Mouse (Mus musculus): Measurements from ENCODE around the gene Trim17. TPM values are rescaled to one million over a fixed set of nuclear protein-coding genes. Genes with fewer than 3 reads are reported as not detected.

Trim17 gene
- polyA plus RNA-seq, 1 experiment from 2014 or later, result 0.80 TPM

DNA sequence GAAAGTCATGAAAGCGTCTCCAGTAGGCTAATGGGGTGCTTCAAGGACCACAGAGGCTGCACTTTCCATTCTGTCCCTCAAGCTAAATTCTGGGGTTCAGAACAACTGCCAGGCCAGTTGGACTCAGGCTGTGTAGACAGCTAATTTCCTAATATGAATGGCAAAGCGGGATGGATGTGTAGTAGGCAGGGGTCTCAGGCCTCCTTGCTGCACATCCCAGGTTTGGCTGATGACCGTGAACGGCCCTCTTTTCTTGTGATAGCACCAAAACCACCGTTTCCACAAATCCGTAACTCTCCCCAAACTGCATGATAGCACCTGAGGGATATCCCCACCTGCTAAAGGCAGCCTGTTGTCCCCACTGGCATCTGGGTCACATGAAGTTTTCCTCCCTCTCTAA is 4.1 kb downstream of the Trim17 start:
- Histone ChIP-seq H3K27ac (no peak overlapping the region), H3K4me3 (replicated peaks) (no peak overlapping the region), H3K9ac (replicated peaks) (no peak overlapping the region), H3K27me3 (peaks cover 44% of the 10 kb centered on the region), H3K9me3 (peaks cover 8% of the 10 kb centered on the region), H3K36me3 (peaks cover 12% of the 10 kb centered on the region), H3K4me1 (replicated peaks) (peaks cover 29% of the 10 kb centered on the region), H3K4me2 (no peak overlapping the region)
- 87% methylated on average over 6 of the region's 6 CpGs for WGBS
- no peak for ATAC-seq (ENCODE audit: insufficient number of reproducible peaks, insufficient read depth, low FRiP score, low TSS enrichment, low read depth)

DNA sequence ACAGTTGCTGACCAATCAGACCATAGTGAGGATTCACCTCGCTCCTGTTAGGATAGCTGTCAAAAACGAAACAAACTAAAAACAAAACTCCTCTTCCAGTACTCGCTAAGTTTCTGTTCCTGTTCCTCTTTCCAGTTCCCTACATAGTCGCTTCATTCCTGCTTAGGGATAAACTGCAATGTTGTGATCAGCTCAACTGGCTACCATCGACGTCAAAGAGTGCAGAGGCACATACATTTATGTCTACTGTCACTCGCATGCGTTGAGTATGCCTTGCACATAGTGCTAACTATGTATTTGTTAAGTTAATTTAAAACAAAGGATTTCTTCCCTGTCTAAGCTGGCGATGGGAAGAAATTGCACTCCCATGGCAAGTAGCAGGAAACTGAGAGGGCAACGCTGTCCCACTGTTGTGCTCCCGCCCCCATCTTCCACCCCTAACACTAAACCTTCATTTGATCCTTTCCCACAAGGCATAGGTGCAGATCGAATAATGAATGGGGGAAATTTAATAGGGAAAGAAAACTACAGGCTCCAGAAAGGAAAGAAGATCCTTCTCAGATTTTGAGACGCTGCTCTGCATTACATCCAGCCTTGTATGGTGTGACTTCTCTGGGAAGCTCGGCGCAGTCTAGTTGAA is 4.8 kb downstream of the Trim17 start:
- peak overlapping the region; percentile 65 for H3K4me2 ChIP-seq
- peaks cover 51% of the 10 kb centered on the region for H3K27me3 ChIP-seq
- no peak overlapping the region for H3K9ac ChIP-seq (replicated peaks)
- H3K9me3 ChIP-seq, result peaks cover 8% of the 10 kb centered on the region
- no peak for ATAC-seq (ENCODE audit: insufficient number of reproducible peaks, insufficient read depth, low FRiP score, low TSS enrichment, low read depth)
- H3K4me1 ChIP-seq (replicated peaks), result peaks cover 26% of the 10 kb centered on the region
- 39% methylated on average over 15 of the region's 15 CpGs for WGBS
- H3K27ac ChIP-seq, result no peak overlapping the region
- H3K36me3 ChIP-seq, result peaks cover 12% of the 10 kb centered on the region
- H3K4me3 ChIP-seq (replicated peaks), result peak overlapping the region; percentile 44

DNA sequence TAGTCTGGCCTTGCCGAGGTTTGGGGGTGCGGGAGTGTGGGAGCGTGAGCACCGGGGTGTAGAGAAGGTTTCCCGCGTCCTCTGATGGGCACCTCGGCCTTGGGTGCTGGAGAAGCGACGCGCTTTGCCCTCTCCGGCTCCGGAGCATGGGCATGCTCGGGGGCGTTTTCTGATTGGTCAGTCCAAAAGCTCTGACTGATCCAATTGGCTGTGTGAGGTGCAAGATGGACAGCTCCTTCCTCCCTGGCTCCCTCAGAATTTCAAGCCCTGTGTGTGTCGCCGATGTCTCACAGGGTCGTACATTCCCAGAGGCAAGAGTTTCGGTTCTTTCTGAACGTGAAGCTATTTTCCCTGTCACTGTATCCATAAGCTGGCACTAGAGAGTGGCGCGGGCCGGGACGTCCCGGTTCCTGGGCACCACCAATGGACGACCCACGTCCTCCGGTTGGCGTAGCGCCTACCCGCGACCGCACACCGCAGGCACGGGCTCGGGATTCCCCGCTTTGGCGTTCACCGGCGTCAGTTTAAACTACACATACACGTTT is 5.5 kb downstream of the Trim17 start:
- Histone ChIP-seq H3K4me2 (peak overlapping the region; percentile 65), H3K36me3 (peaks cover 12% of the 10 kb centered on the region), H3K9me3 (peaks cover 8% of the 10 kb centered on the region), H3K27me3 (peaks cover 53% of the 10 kb centered on the region), H3K4me1 (replicated peaks) (peaks cover 26% of the 10 kb centered on the region), H3K27ac (no peak overlapping the region), H3K9ac (replicated peaks) (no peak overlapping the region; the same call in 1 of the 2 replicates), H3K4me3 (replicated peaks) (peak overlapping the region; percentile 44)
- ATAC-seq (ENCODE audit: insufficient number of reproducible peaks, insufficient read depth, low FRiP score, low TSS enrichment, low read depth), result peak; percentile 57
- WGBS, result 2% methylated on average over 40 of the region's 40 CpGs

DNA sequence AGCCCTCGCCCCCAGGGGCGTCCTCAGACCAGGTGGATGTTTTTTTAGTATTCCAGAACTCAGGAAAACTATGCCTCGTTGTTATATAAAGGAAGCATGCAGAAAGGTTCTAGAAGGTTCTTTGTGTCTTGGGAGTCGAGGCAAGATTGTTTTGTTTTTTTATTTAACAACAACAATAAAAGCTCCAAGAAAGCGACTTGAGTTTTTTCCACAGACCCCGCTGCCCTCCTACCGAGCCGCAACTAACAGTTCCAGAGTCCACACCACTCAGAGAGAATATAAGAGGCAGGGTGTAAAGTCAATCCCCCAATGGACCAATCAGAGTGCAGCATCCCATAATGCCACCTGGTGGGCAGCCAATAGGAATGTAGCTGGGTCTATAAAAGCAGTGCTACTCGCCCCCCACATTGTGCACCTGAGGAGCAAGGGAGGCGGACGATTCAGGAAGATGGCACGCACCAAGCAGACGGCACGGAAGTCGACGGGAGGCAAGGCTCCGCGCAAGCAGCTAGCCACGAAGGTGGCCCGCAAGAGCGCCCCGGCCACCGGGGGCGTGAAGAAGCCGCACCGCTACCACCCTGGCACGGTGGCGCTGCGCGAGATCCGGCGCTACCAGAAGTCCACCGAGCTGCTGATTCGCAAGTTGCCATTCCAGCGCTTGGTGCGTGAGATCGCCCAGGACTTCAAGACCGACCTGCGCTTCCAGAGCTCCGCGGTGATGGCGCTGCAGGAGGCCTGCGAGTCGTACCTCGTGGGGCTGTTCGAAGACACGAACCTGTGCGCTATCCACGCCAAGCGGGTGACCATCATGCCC is 7.1 kb downstream of the Trim17 start:
- Histone ChIP-seq H3K27ac (no peak overlapping the region), H3K9me3 (peaks cover 8% of the 10 kb centered on the region), H3K9ac (replicated peaks) (no peak overlapping the region), H3K4me3 (replicated peaks) (no peak overlapping the region; the same call in 1 of the 2 replicates), H3K36me3 (peaks cover 12% of the 10 kb centered on the region), H3K27me3 (peaks cover 53% of the 10 kb centered on the region), H3K4me2 (0 out of 2 replicates have a peak overlapping the region, but pooled peaks have one; percentile 10), H3K4me1 (replicated peaks) (peaks cover 19% of the 10 kb centered on the region)
- ATAC-seq (ENCODE audit: insufficient number of reproducible peaks, insufficient read depth, low FRiP score, low TSS enrichment, low read depth), result no peak
- 59% methylated on average over 50 of the region's 50 CpGs for WGBS

DNA sequence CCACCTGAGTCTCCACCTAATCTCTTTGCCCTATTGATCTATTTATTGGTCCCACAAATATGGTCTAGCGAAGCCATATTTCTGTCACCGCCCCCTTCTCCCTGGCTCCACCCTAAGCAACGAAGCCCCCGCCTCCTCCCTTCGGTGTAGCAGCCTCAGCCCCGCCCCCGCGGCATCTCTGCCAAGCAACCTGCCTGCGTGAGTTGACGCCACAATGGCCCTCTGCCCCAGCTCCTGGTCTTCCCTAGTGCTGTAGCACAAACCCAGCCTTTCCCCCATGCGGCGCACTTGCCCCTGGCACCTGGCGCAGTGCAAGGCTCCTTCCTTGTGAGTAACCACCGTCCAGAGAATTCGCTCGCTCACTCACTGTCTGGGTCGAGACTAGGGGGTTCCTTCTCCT is 9.1 kb downstream of the Trim17 start:
- Histone ChIP-seq H3K36me3 (peaks cover 10% of the 10 kb centered on the region; the same call in 1 of the 2 replicates), H3K27me3 (peaks cover 44% of the 10 kb centered on the region), H3K9ac (replicated peaks) (no peak overlapping the region), H3K27ac (no peak overlapping the region), H3K4me3 (replicated peaks) (no peak overlapping the region), H3K9me3 (peaks cover 8% of the 10 kb centered on the region), H3K4me2 (no peak overlapping the region), H3K4me1 (replicated peaks) (peaks cover 8% of the 10 kb centered on the region; the same call in 1 of the 2 replicates)
- 39% methylated on average over 17 of the region's 17 CpGs for WGBS
- no peak for ATAC-seq (ENCODE audit: insufficient number of reproducible peaks, insufficient read depth, low FRiP score, low TSS enrichment, low read depth)

DNA sequence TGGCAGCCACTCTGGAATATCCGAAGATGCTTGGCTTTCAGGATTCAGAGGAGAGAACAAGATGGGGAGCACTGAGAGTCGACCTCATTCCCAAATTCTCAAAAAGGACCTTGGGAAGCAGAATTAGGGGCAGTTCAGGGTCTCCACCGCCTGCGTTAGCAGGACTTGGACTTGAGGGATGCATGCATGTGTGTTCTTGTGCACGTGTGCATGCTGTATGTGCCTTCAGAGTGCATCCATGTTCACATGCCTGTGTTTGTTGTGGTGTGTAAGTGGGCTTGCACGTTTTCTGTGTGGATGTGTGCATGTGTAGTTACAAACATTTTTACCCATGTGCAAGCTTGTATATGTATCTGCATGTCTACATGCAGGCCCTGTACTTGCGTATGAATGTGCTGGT is 9.7 kb downstream of the Trim17 start:
- no peak overlapping the region for H3K9ac ChIP-seq (replicated peaks)
- H3K4me1 ChIP-seq (replicated peaks), result peaks cover 7% of the 10 kb centered on the region; the same call in 1 of the 2 replicates
- H3K4me3 ChIP-seq (replicated peaks), result no peak overlapping the region
- H3K27me3 ChIP-seq, result peaks cover 40% of the 10 kb centered on the region
- ATAC-seq (ENCODE audit: insufficient number of reproducible peaks, insufficient read depth, low FRiP score, low TSS enrichment, low read depth), result no peak
- WGBS, result 83% methylated on average over 7 of the region's 7 CpGs
- H3K9me3 ChIP-seq, result peaks cover 8% of the 10 kb centered on the region
- H3K36me3 ChIP-seq, result peaks cover 16% of the 10 kb centered on the region; the same call in 1 of the 2 replicates
- H3K27ac ChIP-seq, result no peak overlapping the region
- H3K4me2 ChIP-seq, result no peak overlapping the region

DNA sequence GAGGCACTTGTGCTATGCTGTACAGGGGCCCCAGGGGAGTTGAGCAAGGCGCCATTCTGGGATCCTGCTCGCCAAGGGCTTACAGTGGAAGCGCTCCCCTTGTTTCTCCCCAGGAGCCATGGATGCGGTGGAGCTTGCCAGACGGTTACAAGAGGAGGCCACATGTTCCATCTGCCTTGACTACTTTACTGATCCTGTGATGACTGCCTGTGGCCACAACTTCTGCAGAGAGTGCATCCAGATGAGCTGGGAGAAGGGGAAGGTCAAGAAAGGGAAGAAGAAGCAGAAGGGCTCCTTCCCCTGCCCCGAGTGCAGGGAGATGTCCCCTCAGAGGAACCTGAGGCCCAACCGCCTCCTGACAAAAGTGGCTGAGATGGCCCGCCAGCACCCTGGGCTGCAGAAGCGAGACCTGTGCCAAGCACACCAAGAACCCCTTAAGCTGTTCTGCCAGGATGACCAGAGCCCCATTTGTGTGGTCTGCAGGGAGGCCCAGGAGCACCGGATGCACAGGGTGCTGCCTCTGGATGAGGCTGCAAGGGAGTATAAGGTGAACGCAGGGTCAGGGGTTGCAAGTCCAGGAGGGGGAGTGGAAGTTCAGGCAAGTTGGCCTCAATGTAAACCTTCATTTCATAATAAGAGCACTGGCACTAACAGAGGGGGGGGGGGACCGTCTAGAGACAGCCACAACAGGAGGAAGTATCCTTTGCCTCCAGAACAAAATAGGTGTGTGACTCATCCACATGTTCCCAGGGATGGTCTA is 10.7 kb downstream of the Trim17 start:
- no peaks in the 10 kb centered on the region; the same call in 1 of the 2 replicates for H3K4me1 ChIP-seq (replicated peaks)
- no peak overlapping the region for H3K9ac ChIP-seq (replicated peaks)
- 48% methylated on average over 12 of the region's 12 CpGs for WGBS
- H3K9me3 ChIP-seq, result peaks cover 8% of the 10 kb centered on the region
- no peak overlapping the region for H3K4me3 ChIP-seq (replicated peaks)
- peaks cover 22% of the 10 kb centered on the region; the same call in 1 of the 2 replicates for H3K36me3 ChIP-seq
- H3K27ac ChIP-seq, result no peak overlapping the region
- no peak overlapping the region for H3K4me2 ChIP-seq
- ATAC-seq (ENCODE audit: insufficient number of reproducible peaks, insufficient read depth, low FRiP score, low TSS enrichment, low read depth), result no peak
- H3K27me3 ChIP-seq, result peaks cover 35% of the 10 kb centered on the region

DNA sequence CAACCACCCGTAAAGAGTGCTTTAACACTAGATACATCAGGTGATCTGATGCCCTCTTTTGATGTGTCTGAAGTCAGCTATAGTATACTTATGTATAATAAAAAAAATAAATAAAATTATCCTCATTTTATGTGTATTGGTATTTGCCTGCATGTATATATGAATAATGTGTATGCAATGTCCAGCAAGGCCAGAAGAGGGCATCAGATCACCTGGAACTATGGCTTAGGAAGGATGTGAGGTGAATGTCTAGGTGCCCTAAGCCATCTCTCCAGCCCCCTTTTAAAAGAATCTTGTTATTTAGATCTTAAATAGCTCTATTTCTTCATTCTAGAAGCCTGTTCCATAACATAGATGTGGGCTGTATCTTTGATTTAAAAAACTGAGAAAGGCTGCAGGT is 12.9 kb downstream of the Trim17 start:
- H3K9me3 ChIP-seq, result no peaks in the 10 kb centered on the region
- no peak for ATAC-seq (ENCODE audit: insufficient number of reproducible peaks, insufficient read depth, low FRiP score, low TSS enrichment, low read depth)
- WGBS, result 100% methylated on average over 1 of the region's 1 CpGs

DNA sequence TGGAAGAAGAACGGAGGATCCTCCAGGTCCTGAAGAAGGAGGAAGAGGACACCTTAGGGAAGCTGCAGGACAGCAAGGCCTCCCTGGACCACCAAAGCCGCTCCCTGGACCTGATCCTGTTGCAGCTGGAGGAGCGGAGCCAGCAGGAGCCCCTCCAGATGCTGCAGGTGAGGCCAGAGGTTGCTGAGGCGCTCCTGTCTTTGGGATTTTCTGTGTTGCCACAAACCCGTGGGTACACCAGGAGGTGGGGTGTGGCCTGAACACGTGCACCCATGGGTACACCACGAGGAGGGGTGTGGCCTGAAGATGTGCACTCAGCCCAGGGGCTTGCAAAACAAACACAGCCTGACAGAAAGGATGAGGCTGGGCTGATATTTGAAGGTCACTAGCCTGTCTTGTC is 14.1 kb downstream of the Trim17 start:
- Histone ChIP-seq H3K9me3 (no peaks in the 10 kb centered on the region), H3K4me2 (no peak overlapping the region), H3K27ac (no peak overlapping the region), H3K27me3 (peaks cover 9% of the 10 kb centered on the region), H3K4me3 (replicated peaks) (no peak overlapping the region), H3K9ac (replicated peaks) (no peak overlapping the region), H3K36me3 (peaks cover 46% of the 10 kb centered on the region), H3K4me1 (replicated peaks) (no peaks in the 10 kb centered on the region)
- ATAC-seq (ENCODE audit: insufficient number of reproducible peaks, insufficient read depth, low FRiP score, low TSS enrichment, low read depth), result no peak
- WGBS, result 88% methylated on average over 7 of the region's 7 CpGs

More for the DNA sequence above, 12.9 kb downstream of the Trim17 start:
- peaks cover 42% of the 10 kb centered on the region for H3K36me3 ChIP-seq
- H3K9ac ChIP-seq (replicated peaks), result no peak overlapping the region
- peaks cover 21% of the 10 kb centered on the region for H3K27me3 ChIP-seq
- no peak overlapping the region for H3K4me2 ChIP-seq
- no peak overlapping the region for H3K27ac ChIP-seq
- no peak overlapping the region for H3K4me3 ChIP-seq (replicated peaks)
- no peaks in the 10 kb centered on the region for H3K4me1 ChIP-seq (replicated peaks)

DNA sequence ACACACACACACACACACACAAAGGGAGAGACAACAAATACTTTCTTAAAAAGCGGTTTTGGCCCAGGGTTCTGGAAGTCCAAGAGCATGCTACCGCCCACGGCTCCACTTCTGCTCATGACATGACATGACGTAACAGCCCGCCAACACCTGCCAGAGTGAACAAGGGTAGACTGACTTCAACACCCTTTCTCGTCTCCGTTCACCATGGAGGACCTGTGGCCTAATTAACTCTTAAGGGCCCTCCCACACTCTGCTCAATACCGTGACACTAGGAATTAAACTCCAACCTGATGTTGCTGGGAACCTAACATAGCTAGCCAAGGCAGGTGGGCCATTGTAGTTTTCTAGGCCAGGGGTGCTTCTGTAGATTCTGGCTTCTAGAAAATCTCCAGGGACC is 14.5 kb downstream of the Trim17 start:
- peaks cover 46% of the 10 kb centered on the region for H3K36me3 ChIP-seq
- ATAC-seq (ENCODE audit: insufficient number of reproducible peaks, insufficient read depth, low FRiP score, low TSS enrichment, low read depth), result no peak
- 85% methylated on average over 8 of the region's 8 CpGs for WGBS

DNA sequence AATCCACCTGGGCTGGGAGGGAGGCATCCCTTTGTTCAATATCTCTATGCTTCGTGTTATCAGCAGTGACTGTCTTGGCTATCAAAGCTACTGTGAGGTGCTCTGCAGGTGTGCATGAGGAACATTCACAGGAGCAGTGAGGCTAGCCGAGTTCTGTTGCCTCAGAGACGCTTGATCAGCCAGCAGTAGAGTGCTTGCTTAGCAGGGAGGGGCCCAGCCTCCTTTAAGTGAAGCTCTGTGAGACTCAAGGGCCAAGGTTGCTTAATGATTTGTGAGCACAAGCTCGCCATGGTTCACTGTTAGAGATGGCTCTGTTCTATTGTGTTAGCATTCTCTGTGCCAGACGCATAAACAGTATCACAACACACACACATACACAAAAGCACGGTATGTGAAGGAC is 15.2 kb downstream of the Trim17 start:
- H3K4me3 ChIP-seq (replicated peaks), result no peak overlapping the region
- no peaks in the 10 kb centered on the region for H3K27me3 ChIP-seq
- H3K27ac ChIP-seq, result no peak overlapping the region
- no peak overlapping the region for H3K9ac ChIP-seq (replicated peaks)
- ATAC-seq (ENCODE audit: insufficient number of reproducible peaks, insufficient read depth, low FRiP score, low TSS enrichment, low read depth), result no peak
- WGBS, result 79% methylated on average over 6 of the region's 6 CpGs
- peaks cover 52% of the 10 kb centered on the region for H3K36me3 ChIP-seq
- H3K4me2 ChIP-seq, result no peak overlapping the region
- H3K4me1 ChIP-seq (replicated peaks), result no peaks in the 10 kb centered on the region
- no peaks in the 10 kb centered on the region for H3K9me3 ChIP-seq

More for the DNA sequence above, 14.5 kb downstream of the Trim17 start:
- Histone ChIP-seq H3K4me2 (no peak overlapping the region), H3K27me3 (peaks cover 4% of the 10 kb centered on the region; the same call in 1 of the 2 replicates), H3K4me1 (replicated peaks) (no peaks in the 10 kb centered on the region), H3K9me3 (no peaks in the 10 kb centered on the region), H3K4me3 (replicated peaks) (no peak overlapping the region), H3K9ac (replicated peaks) (no peak overlapping the region), H3K27ac (no peak overlapping the region)
